Mouse (Mus musculus) T-helper 1 cell (primary cell): Measurements from ENCODE around the gene Hoxb3.

Source experiments
- in situ Hi-C: fragments of 300-600 bp; cut with MboI, MseI; formaldehyde crosslinking; loops from one replicate; pipeline ENCODE4 v1.15.1; 2025; ENCODE audit warnings: high pct_unique_total_duplicates

Hoxb3 gene

DNA sequence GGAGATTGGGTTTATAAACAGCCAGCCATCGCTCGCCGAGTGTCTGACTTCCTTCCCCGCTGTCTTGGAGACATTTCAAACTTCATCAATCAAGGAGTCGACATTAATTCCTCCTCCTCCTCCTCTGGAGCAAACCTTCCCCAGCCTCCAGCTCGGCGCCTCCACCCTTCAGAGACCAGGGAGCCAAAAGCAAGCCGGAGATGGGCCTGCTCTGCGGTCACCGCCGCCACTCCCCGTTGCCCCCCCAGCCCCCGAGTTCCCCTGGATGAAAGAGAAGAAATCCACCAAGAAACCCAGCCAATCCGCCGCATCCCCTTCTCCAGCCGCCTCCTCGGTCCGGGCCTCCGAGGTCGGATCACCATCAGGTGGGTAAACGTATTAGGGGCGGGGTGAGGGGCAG, 28.7 kb downstream of the Hoxb3 start:
- in situ Hi-C loops: no loop called here

DNA sequence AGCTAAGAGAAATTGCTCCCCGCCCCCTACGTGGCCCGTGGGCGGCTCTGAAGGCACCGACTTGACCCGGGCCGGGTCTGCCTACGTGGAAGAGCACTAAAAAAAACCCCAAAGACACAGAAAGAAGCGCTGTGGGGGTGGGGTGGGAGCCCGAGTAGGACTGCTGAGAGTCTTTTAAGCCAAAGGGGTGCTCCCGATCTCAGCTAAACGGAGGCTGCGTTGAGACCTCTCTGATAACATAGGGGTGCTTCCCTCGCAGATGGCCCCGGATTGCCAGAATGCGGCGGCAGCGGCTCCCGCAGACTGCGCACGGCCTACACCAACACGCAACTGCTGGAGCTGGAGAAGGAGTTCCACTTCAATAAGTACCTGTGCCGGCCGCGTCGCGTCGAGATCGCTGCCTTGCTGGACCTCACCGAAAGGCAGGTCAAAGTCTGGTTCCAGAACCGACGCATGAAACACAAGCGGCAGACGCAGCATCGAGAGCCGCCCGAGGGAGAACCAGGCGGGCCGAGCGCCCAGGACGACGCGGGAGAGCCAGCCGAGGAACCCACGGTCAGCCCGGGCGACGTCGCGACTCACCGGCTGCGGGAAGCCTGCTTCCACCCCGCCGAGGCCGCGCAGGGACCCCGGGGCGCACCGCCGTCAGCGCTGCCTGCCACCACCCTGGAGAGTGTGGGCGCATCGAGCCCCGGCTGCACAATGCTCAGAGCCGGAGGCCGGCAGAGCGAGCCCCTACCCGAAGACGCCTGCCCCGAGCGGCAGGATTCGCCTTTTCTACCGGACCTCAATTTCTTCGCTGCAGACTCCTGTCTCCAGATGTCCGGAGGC, 29.8 kb downstream of the Hoxb3 start:
- in situ Hi-C loops: no loop called here

DNA sequence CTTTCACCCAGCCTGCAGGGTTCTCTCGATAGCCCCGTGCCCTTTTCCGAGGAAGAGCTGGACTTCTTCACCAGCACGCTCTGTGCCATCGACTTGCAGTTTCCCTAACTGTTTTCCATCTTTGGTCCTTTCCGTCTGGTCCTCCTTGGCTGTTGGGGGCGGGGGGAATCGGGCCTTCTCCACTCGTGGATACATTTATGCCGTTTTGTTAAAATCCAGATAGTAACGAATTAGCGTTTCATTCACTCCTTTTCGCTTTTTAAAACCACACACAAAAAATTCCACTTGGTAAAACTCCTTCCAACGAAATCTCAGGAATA, 30.4 kb downstream of the Hoxb3 start:
- in situ Hi-C loops: no loop called here

DNA sequence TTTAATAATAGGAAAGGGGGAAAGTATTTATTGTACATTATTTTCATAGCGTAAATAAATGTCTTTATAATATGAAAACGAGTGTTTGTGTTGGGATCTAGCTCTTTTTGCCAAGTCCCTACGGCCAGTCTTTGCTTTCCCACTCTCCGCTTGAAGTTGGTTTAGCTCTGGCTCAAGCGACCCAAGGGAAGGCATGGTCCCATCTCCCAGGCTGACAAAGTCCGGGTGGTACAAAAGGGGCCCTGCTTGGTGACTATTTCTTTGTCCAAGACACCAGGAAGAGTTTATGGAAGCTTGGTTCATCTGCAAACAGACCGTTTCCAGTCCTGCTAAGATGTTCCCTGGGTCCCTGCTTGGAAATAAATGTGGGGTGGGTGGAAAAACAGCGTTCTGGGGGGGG, 30.8 kb downstream of the Hoxb3 start:
- in situ Hi-C loops: no loop called here

DNA sequence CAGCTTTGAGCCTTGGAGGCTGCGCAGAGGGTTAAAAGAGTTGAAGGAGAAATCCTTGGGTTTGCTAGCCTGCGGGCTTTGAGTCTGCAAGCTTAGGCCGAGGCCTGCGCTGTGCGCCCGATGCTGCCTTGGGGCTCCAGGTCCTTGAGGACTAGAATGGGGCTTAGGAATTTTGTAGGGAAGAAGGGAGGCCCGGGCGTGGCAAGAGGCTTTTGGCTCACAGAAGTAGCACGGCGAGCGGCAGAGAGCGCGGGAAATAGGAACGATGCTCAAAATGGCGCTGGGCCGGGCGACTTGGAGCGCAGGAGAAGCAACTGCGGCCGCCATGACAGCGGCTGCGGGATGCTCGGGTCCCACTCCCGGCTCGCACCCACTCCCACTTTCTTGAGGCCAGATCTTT, 31.2 kb downstream of the Hoxb3 start:
- in situ Hi-C loops: no loop called here

DNA sequence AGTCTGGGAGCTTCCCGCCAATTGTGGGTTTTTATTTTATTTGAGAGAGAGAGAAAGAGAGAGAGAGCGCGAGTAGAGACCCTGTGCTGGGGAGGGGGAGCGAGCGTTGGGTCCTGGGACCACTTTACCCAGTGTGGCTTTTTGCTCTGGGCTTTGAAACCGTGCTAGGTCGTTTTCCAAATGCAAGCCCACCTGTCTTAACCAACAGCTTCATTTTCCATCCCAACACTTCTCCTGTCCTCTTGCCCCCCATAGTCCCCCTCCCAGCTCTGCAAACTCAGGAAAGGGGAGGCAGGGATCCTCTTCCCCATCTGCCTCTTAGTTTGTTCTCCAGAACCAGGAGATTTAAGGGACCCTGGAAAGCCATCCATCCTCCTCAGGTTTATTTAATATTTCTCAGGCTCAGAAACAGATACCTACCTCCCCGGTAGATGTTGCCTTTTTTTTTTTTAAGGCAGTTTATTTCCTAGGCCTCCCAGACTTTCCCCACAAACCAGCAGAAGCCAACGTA, 31.7 kb downstream of the Hoxb3 start:
- in situ Hi-C loops: no loop called here

DNA sequence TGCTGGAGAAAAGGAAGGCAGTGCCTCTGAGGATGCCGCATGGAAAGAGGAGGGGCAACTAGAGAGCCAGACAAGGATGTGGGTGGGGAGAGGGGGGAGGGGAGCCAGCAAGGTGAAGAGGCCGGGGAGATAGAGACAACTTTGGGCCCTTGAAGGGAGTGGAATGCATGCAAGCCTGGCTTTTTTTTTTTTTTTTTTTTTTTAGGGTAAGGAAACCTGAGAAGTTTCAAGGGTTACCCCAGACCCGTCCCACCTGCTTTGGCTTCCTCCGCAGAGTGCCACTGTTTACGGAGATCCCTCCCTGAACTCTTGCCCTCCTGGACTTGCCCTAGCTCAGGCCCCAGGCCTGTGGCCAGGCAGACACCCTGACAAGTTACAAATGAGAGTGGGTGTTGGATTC, 40.7 kb downstream of the Hoxb3 start:
- in situ Hi-C loops: no loop called here

DNA sequence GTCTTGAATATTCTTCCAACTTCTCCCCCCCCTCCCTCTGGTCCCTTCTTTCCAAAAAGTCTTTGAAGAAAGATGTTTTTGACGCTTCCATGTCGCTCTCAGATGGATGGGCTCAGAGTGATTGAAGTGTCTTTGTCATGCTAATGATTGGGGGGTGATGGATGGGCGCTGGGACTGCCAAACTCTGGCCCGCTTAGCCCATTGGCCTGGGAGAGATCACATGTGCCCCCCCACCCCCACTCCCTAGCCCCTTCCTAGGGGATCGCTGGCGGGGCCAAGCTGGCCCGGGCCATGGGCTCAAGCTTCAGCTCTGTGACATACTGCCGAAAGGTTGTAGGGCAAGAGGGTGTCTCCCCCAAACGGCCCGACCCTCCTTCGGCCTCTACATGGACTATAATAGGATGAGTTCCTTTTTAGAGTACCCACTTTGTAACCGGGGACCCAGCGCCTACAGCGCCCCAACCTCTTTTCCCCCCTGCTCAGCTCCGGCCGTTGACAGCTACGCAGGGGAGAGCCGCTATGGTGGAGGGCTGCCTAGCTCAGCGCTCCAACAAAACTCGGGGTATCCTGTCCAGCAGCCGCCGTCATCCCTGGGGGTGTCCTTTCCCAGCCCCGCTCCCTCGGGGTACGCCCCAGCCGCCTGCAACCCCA, 42.4 kb downstream of the Hoxb3 start, which contains the start of gene Hoxb1:
Gene Hoxb1, plus strand, starts transcription at position 312 of the 651 bp plus-strand sequence.
- in situ Hi-C loops: no loop called here

DNA sequence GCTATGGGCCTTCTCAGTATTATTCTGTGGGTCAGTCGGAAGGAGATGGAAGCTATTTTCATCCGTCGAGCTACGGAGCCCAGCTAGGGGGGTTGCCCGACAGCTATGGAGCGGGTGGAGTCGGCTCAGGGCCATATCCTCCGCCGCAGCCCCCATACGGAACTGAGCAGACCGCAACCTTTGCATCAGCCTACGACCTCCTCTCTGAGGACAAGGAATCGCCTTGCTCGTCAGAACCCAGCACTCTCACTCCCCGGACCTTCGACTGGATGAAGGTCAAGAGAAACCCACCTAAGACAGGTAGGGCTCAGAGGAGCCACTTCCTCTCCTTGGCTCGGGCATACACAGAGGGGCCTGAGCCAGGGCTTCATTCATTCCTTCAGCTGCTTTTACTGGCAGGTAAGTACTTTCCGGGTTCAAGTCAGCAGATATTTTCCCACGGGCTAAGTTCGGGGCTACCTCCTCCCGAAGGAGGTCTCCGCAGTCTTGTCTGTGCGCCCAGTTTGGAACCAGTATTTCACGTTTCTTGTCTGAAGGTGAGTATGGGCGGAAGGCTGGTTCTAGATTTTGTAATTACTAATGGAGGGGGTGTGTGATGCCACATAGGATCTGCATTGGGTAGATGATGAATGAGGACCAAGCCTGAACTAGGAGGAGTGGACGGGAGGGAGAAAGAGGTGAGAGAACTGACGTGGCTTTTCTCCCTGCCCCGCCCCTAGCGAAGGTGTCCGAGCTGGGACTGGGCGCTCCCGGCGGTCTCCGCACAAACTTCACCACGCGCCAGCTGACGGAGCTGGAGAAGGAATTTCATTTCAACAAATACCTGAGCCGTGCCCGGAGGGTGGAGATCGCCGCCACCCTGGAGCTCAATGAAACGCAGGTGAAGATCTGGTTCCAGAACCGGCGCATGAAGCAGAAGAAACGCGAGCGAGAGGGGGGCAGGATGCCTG, 43.2 kb downstream of the Hoxb3 start:
- in situ Hi-C loops: no loop called here

DNA sequence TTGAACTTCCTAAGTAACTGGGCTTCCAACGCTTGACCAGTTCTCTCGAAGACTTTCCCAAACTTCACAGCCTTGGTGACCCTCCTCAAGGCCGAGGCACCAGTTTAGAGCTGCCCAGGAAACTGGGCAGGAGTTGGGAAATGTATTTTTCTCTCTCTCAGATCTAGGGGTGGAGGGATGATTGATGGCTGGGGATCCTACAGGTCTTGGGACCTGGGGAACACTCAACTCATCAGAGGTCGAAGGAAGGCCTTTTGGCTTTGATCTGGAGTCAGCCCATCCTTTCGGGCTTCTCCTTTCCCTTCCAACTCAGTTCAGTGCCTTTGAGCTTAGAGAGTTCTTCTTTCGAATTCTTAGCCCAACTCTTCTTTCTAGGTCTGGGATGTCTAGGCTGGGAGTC, 44.0 kb downstream of the Hoxb3 start:
- in situ Hi-C loops: no loop called here

DNA sequence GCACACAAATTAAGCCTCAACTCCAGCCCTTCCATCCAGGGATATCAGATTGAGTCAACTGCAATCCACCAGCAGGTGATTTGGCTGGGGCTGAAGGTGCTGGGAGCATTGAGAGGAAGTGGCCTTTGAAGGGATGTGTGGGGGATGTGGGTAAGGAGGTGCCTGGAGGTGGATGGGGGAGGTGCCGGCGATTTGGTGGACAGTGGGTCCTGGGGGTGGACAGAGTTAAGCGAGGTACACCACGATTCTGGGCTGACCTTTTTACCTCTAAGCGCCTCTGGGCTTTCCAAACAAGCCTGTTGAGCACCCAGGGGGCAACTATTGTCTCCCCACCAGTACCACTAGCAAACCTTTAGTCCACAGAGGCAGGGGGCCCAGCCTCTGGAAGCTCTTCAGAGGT, 45.6 kb downstream of the Hoxb3 start:
- in situ Hi-C loops: no loop called here

DNA sequence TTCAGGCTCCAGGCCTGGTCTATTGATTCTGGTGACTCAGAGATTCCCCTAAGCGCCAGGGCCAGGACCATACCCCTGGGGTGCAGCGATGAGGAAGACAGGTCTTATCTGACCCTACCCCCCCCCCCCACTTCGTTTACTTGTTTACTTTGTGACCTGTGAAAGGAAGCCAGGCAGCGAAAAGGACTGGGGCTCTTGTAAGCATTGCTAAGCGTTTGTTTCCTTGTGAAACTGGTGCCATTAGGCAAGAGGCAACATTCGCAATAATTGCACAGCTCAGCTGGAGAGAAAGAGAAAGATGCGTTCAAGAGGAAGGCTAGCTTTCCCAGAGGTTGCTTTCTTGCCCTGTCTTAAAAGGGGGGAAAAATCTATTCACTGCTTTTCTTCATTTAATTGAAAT, 46.0 kb downstream of the Hoxb3 start:
- in situ Hi-C loops: no loop called here

DNA sequence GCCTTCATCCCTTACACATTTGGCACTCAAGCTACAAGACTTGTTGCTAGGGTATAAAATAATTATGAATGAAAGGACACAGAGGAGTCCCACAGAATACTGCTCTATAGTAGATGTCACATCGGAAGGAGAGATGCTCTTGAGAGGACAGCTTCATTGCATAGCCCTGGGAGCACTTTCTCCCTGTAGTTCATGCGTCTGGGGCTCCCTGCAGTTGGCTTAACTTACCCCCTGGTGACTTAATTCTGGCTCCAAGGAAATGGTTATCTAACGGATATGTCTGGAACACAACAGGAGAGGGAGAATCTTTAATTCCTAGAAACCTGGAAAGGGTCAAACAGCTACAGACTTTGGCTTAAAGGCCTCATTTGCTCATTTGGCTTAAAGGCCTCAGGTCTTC, 48.6 kb downstream of the Hoxb3 start:
- in situ Hi-C loops: loop anchor here (5.0 kb wide), 1 partner anchor 36 kb away; no protein-coding TSS in a partner anchor

DNA sequence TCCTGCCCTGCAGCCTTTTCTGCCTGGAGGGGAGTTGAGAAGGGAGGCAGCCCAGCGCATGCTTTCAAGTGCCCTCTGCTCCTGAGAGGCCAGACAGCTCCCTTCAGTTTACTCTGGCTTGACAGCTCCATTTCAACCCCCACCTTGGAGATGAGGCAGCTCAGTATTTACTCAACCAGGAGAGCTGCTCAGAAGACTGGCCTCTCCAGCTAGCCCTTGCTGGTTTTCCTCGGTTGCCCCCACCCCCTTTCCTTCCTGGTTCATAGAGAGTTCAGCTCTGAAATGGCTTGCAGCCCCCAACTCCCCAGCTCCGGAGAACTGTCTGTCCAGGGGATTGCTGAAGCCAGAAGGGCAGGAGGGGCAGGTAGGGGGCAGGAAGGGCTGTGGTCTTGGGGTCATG, 49.4 kb downstream of the Hoxb3 start:
- in situ Hi-C loops: loop anchor here (5.0 kb wide), 1 partner anchor 35 kb away; no protein-coding TSS in a partner anchor

DNA sequence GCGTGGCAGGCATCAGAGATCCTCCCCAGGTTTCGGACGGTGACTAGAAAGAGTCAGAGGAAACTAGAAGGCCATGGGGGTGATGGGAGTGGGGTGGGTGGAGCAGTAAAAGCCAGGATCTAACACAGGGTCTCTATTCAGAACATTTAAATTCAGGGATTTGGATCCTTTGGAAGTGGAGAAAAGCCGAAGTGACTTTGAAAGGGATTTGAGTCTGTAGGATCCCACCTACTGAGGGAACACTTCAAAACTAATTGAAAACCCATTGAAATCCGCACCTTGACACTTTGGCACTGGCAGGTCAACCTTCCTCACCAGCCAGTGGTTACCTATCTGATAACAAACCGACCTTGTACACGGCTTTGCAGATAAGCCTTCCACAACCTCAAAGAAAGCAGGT, 51.7 kb downstream of the Hoxb3 start:
- in situ Hi-C loops: loop anchor here (5.0 kb wide), 1 partner anchor 32 kb away; no protein-coding TSS in a partner anchor

DNA sequence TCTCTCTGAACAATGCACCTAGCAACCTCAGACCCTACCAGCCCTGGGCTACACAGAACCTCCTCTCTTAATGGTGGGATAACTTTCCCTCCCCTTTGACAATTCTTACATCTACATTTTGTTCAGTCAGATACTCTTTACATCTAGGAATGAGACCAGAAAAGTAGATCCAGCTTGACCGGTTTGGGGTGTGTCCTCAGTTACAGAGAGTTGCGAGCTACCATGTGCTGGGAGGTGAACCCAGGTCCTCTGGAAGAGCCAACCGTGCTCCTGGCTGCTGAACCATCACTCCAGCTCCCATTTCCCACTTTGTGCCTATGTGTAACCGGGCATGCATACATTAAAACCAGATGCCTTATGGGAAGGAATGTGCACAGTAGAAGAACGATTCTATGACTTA, 60.3 kb downstream of the Hoxb3 start:
- in situ Hi-C loops: no loop called here

DNA sequence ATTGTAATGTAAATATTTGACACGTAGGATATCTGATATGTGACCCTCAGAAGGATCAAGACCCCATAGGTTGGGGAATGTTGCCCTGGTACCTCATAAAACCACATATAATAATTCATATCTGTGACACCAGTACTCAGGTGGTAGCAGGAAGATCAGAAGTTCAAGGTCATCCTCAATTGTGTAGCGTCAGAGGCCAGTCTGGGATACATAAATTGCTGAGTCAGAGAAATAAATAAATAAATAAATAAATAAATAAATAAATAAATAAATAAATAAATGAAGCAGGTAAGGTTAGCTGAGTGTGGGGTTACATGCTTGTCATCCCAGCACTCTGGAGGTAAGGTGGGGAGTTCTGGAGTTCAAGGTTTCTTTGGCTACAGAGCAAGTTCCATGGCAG, 64.5 kb downstream of the Hoxb3 start:
- in situ Hi-C loops: no loop called here

DNA sequence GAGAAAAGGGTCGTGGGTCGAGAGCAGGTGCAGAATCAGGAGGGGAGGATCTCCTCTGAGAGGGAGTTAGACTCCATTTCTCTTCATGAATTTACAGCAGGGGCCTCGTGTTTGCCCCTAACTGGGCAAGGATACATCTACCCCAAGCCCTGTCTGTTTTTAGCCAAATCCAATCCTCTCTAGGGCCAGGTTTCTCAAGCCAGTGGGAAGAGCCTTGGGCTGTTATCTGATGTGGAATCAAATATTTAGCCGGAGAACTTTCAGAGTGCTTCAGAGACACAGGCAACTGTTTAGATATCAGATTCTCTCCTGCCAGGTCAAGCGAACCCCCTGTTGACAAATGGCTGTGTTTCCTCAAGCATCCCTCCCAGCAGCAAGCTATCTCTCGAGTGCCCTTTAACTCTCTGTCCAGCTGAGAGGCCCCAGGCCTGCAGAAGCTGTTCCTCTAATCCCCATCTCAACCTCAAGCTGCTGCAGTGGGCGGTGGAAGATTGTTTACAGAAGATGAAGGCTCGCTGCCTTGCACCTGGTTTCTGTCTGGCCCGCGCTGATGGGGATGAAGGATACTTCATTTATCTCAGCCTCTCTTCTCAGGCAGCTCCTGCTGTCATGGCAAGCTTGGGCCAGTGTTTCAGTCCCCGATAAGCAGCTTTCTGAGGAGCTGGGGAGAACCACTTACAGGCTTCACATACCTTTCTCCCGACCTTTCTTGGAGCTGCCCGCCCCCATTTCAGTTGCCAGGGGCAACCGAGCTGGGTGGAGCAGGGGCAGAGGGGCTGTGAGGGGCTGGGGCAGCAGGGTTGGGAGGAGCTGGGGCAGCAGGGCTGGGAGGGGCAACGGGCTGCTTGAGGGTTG, 73.9 kb downstream of the Hoxb3 start:
- in situ Hi-C loops: no loop called here
